Mouse (Mus musculus): Measurements from ENCODE around the gene Creb5. TPM values are rescaled to one million over a fixed set of nuclear protein-coding genes. Genes with fewer than 3 reads are reported as not detected.
A peak's percentile ranks its signal among the peaks of the same experiment; 100 is the strongest.

Creb5 gene
- polyA plus RNA-seq, 1 experiment: 6.1 TPM

GRCm38 (mm10) chr6:53721595-53721994, 434.5 kb downstream of the Creb5 start:
- no peak overlapping the region for H3K4me3 ChIP-seq (ENCODE audit: low read depth, low read length)
- H3K4me1 ChIP-seq (ENCODE audit: control insufficient read depth, insufficient read depth, low read length): no peaks in the 10 kb centered on the region
- no peak overlapping the region for H3K27ac ChIP-seq (ENCODE audit: insufficient read depth, low read length)
- H3K27me3 ChIP-seq (ENCODE audit: control insufficient read depth, insufficient read depth, low read length, poor library complexity, severe bottlenecking): 0 out of 2 replicates have a peak, but pooled peaks cover 1% of the 10 kb centered on the region
- H3K9ac ChIP-seq (ENCODE audit: low read depth, poor library complexity, severe bottlenecking): no peak overlapping the region
- TF ChIP-seq POLR2A (IDR thresholded peaks at IDR 0.05; ENCODE audit: insufficient read depth, low read length) (no peak), EP300 (IDR thresholded peaks at IDR 0.05; ENCODE audit: insufficient read depth, low read depth, low read length) (no peak), CTCF (IDR thresholded peaks at IDR 0.05; ENCODE audit: low read depth, low read length) (peak; percentile 94)
- H3K36me3 ChIP-seq (ENCODE audit: control insufficient read depth, insufficient read depth, low read length, poor library complexity, severe bottlenecking): no peaks in the 10 kb centered on the region
- no peaks in the 10 kb centered on the region for H3K9me3 ChIP-seq (replicated peaks; ENCODE audit: control insufficient read depth, insufficient read depth, low read length, poor library complexity, severe bottlenecking)

DNA sequence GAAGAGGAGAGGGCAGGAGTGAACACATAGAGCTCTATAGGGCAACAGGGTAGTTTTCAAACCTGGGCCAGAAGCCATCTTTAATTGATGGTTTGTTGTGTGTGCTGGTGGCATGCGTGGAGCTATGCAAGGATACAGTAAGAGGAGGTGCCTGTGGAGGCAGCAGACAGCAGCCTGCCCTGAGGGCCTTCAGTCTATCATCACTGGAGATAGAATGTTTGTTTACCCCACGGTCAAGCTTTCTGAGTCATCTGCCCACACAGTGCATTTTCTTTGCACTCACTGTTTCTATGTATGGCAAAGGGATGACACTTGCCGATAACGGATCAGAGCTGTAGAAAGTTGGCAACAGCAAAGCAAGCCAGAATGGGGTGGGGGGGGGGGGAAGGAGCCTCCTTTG, 435.6 kb downstream of the Creb5 start:
- 0 out of 2 replicates have a peak, but pooled peaks cover 1% of the 10 kb centered on the region for H3K27me3 ChIP-seq (ENCODE audit: control insufficient read depth, insufficient read depth, low read length, poor library complexity, severe bottlenecking)
- no peak overlapping the region for H3K4me3 ChIP-seq (ENCODE audit: low read depth, low read length)
- H3K9ac ChIP-seq (ENCODE audit: low read depth, poor library complexity, severe bottlenecking): no peak overlapping the region
- H3K36me3 ChIP-seq (ENCODE audit: control insufficient read depth, insufficient read depth, low read length, poor library complexity, severe bottlenecking): no peaks in the 10 kb centered on the region
- no peak overlapping the region for H3K27ac ChIP-seq (ENCODE audit: insufficient read depth, low read length)
- TF ChIP-seq CTCF (IDR thresholded peaks at IDR 0.05; ENCODE audit: low read depth, low read length) (no peak), EP300 (IDR thresholded peaks at IDR 0.05; ENCODE audit: insufficient read depth, low read depth, low read length) (no peak), POLR2A (IDR thresholded peaks at IDR 0.05; ENCODE audit: insufficient read depth, low read length) (no peak)
- H3K4me1 ChIP-seq (ENCODE audit: control insufficient read depth, insufficient read depth, low read length): no peaks in the 10 kb centered on the region
- H3K9me3 ChIP-seq (replicated peaks; ENCODE audit: control insufficient read depth, insufficient read depth, low read length, poor library complexity, severe bottlenecking): no peaks in the 10 kb centered on the region

- Histone ChIP-seq H3K4me3 (ENCODE audit: low read depth, low read length) (no peak overlapping the region), H3K27ac (ENCODE audit: insufficient read depth, low read length) (no peak overlapping the region), H3K9ac (ENCODE audit: low read depth, poor library complexity, severe bottlenecking) (no peak overlapping the region), H3K9me3 (replicated peaks; ENCODE audit: control insufficient read depth, insufficient read depth, low read length, poor library complexity, severe bottlenecking) (peaks cover 5% of the 10 kb centered on the region; the same call in 1 of the 2 replicates), H3K4me1 (ENCODE audit: control insufficient read depth, insufficient read depth, low read length) (no peaks in the 10 kb centered on the region), H3K36me3 (ENCODE audit: control insufficient read depth, insufficient read depth, low read length, poor library complexity, severe bottlenecking) (no peaks in the 10 kb centered on the region), H3K27me3 (ENCODE audit: control insufficient read depth, insufficient read depth, low read length, poor library complexity, severe bottlenecking) (no peaks in the 10 kb centered on the region)
- TF ChIP-seq EP300 (IDR thresholded peaks at IDR 0.05; ENCODE audit: insufficient read depth, low read depth, low read length) (no peak), CTCF (IDR thresholded peaks at IDR 0.05; ENCODE audit: low read depth, low read length) (no peak), POLR2A (IDR thresholded peaks at IDR 0.05; ENCODE audit: insufficient read depth, low read length) (no peak)
Observed at GRCm38 (mm10) chr6:53730487-53730886, 443.4 kb downstream of the Creb5 start.

DNA sequence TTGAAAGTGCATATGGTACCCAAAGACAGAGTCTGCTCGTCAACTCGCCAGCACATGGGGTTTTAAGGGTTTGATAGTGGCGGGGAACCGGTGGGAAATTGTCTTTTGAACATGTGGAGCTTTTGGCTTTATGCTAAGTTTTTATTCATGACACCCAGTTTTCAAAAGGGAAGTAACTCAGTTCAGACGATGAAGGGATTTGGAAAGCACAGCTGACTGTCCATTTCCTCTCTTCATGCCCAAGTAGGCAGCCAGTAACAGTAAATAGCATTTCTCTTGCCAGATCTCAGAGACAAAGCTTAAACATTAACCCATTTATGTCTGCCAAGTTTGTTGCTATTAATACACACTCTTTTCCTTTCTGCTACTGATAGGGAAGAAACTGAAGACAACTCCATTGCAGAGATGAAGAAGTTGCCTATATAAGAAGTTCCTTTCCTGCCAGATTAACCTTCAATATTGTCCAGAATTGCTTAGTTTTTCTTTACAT, 444.0 kb downstream of the Creb5 start:
- no peak overlapping the region for H3K27ac ChIP-seq (ENCODE audit: insufficient read depth, low read length)
- peaks cover 5% of the 10 kb centered on the region; the same call in 1 of the 2 replicates for H3K9me3 ChIP-seq (replicated peaks; ENCODE audit: control insufficient read depth, insufficient read depth, low read length, poor library complexity, severe bottlenecking)
- no peaks in the 10 kb centered on the region for H3K4me1 ChIP-seq (ENCODE audit: control insufficient read depth, insufficient read depth, low read length)
- TF ChIP-seq EP300 (IDR thresholded peaks at IDR 0.05; ENCODE audit: insufficient read depth, low read depth, low read length) (no peak), POLR2A (IDR thresholded peaks at IDR 0.05; ENCODE audit: insufficient read depth, low read length) (no peak), CTCF (IDR thresholded peaks at IDR 0.05; ENCODE audit: low read depth, low read length) (no peak)
- H3K9ac ChIP-seq (ENCODE audit: low read depth, poor library complexity, severe bottlenecking): no peak overlapping the region
- no peak overlapping the region for H3K4me3 ChIP-seq (ENCODE audit: low read depth, low read length)
- H3K27me3 ChIP-seq (ENCODE audit: control insufficient read depth, insufficient read depth, low read length, poor library complexity, severe bottlenecking): no peaks in the 10 kb centered on the region
- no peaks in the 10 kb centered on the region for H3K36me3 ChIP-seq (ENCODE audit: control insufficient read depth, insufficient read depth, low read length, poor library complexity, severe bottlenecking)

DNA sequence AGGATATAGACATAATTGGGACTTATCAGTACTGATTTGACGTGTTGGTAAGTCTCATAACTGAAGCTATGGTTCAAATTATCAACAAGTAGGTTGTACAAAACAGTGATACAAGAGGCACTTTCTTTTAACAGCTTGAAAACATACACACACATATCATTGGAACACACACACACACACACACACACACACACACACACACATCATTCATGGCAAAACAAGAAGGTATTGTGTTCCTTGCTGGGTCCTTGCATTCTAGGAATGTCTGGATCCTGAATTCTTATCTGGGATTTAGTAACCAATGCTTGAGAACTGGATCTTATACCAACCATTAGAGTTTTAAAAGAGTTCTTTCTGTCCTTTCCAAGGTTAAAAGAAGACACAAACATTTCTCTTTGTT, 446.5 kb downstream of the Creb5 start:
- H3K27ac ChIP-seq (ENCODE audit: insufficient read depth, low read length): no peak overlapping the region
- no peak overlapping the region for H3K9ac ChIP-seq (ENCODE audit: low read depth, poor library complexity, severe bottlenecking)
- no peaks in the 10 kb centered on the region for H3K4me1 ChIP-seq (ENCODE audit: control insufficient read depth, insufficient read depth, low read length)
- peaks cover 5% of the 10 kb centered on the region; the same call in 1 of the 2 replicates for H3K9me3 ChIP-seq (replicated peaks; ENCODE audit: control insufficient read depth, insufficient read depth, low read length, poor library complexity, severe bottlenecking)
- H3K4me3 ChIP-seq (ENCODE audit: low read depth, low read length): no peak overlapping the region
- no peaks in the 10 kb centered on the region for H3K36me3 ChIP-seq (ENCODE audit: control insufficient read depth, insufficient read depth, low read length, poor library complexity, severe bottlenecking)
- H3K27me3 ChIP-seq (ENCODE audit: control insufficient read depth, insufficient read depth, low read length, poor library complexity, severe bottlenecking): no peaks in the 10 kb centered on the region
- TF ChIP-seq CTCF (IDR thresholded peaks at IDR 0.05; ENCODE audit: low read depth, low read length): no peak
- no peak for TF ChIP-seq POLR2A (IDR thresholded peaks at IDR 0.05; ENCODE audit: insufficient read depth, low read length)
- TF ChIP-seq EP300 (IDR thresholded peaks at IDR 0.05; ENCODE audit: insufficient read depth, low read depth, low read length): no peak

- H3K9ac ChIP-seq (ENCODE audit: low read depth, poor library complexity, severe bottlenecking): no peak overlapping the region
- no peak overlapping the region for H3K4me3 ChIP-seq (ENCODE audit: low read depth, low read length)
- H3K9me3 ChIP-seq (replicated peaks; ENCODE audit: control insufficient read depth, insufficient read depth, low read length, poor library complexity, severe bottlenecking): peaks cover 5% of the 10 kb centered on the region; the same call in 1 of the 2 replicates
- no peaks in the 10 kb centered on the region for H3K27me3 ChIP-seq (ENCODE audit: control insufficient read depth, insufficient read depth, low read length, poor library complexity, severe bottlenecking)
- H3K36me3 ChIP-seq (ENCODE audit: control insufficient read depth, insufficient read depth, low read length, poor library complexity, severe bottlenecking): no peaks in the 10 kb centered on the region
- no peak for TF ChIP-seq POLR2A (IDR thresholded peaks at IDR 0.05; ENCODE audit: insufficient read depth, low read length)
- no peak for TF ChIP-seq CTCF (IDR thresholded peaks at IDR 0.05; ENCODE audit: low read depth, low read length)
- TF ChIP-seq EP300 (IDR thresholded peaks at IDR 0.05; ENCODE audit: insufficient read depth, low read depth, low read length): no peak
- H3K4me1 ChIP-seq (ENCODE audit: control insufficient read depth, insufficient read depth, low read length): no peaks in the 10 kb centered on the region
- H3K27ac ChIP-seq (ENCODE audit: insufficient read depth, low read length): no peak overlapping the region
Observed at GRCm38 (mm10) chr6:53733999-53734398, 446.9 kb downstream of the Creb5 start.

Data from ES-Bruce4 (cell line).